Mouse (Mus musculus): ENCODE data around the gene 9530068E07Rik. TPM values are rescaled to one million over a fixed set of nuclear protein-coding genes. Genes with fewer than 3 reads are reported as not detected.

Gene 9530068E07Rik
- polyA plus RNA-seq, 1 experiment from 2014 or later = 138 TPM

DNA sequence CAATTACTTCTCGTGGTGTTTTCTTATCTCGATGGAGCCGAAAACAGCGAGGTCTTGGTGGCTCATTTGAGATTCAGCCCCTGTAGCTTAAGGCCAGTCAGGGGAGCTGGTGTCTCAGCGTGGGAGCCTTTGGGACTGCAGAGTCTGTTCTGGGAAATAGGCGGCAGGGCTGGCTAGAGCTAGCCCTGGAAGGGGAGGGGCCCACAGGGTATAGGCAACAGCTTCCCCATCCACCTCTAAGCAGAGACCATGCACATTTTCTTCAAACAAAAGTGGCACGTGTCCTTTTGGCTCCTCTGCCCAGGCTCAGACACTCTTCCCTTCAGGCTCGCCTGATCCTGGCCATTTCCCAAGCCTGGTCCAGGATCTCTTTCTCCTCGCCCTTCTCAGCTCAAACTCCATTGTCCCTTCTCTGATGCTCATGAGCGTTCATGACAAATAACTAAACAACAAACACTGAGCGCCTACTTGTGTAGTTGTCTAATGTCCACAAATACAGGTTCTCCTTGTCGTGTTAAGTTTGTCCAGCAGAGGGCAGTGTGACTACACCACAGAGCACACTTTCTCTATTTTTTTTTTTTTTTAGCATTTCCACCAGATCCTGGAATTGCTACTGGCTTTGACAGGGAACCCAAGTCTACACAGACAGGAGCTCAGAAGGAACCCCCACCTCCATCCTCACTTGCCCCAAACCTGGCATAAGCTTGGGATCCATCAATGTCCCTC is 25.0 kb downstream of the 9530068E07Rik start:
- Histone ChIP-seq H3K36me3 (ENCODE audit: control insufficient read depth, insufficient read depth, low read length) (no peaks in the 10 kb centered on the region), H3K27ac (replicated peaks; ENCODE audit: low read depth, low read length) (no peak overlapping the region), H3K4me1 (ENCODE audit: control insufficient read depth, insufficient read depth, low read length) (no peaks in the 10 kb centered on the region), H3K4me2 (ENCODE audit: low read length) (no peak overlapping the region), H3K9me3 (ENCODE audit: control insufficient read depth, low read length) (no peaks in the 10 kb centered on the region), H3K27me3 (ENCODE audit: control insufficient read depth, insufficient read depth, low read length) (no peaks in the 10 kb centered on the region), H3K9ac (replicated peaks; ENCODE audit: low read length) (no peak overlapping the region), H3K4me3 (replicated peaks; ENCODE audit: low read depth, low read length) (no peak overlapping the region)
- DNase-seq = peak; percentile 89
- no peak for ATAC-seq (ENCODE audit: low FRiP score, low TSS enrichment)
- WGBS = 39% methylated on average over 12 of the region's 12 CpGs

DNA sequence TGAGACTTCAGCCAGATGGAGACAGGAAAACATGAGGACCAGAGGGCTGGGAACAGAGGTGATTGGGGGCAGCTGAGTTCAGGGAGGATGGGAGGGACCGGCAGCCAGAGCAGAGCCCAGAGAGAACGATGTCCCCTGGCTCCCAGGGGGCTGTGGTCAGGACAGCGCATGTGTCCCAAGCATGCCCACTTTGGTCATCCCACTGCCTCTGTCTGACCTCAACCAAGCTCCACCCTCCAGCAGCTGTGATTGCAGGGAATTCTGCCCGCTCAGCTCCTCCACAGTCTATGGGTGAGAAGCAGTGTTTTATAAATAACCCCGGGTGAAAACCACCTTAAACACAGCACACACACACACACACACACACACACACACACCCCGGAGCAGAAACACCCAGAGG is 33.2 kb downstream of the 9530068E07Rik start:
- no peak for ATAC-seq (ENCODE audit: low FRiP score, low TSS enrichment)
- no peak for DNase-seq
- Histone ChIP-seq H3K27me3 (ENCODE audit: control insufficient read depth, insufficient read depth, low read length) (no peaks in the 10 kb centered on the region), H3K9me3 (ENCODE audit: control insufficient read depth, low read length) (no peaks in the 10 kb centered on the region), H3K9ac (replicated peaks; ENCODE audit: low read length) (no peak overlapping the region), H3K4me2 (ENCODE audit: low read length) (no peak overlapping the region), H3K4me3 (replicated peaks; ENCODE audit: low read depth, low read length) (no peak overlapping the region), H3K36me3 (ENCODE audit: control insufficient read depth, insufficient read depth, low read length) (no peaks in the 10 kb centered on the region), H3K27ac (replicated peaks; ENCODE audit: low read depth, low read length) (no peak overlapping the region), H3K4me1 (ENCODE audit: control insufficient read depth, insufficient read depth, low read length) (no peaks in the 10 kb centered on the region)
- 84% methylated on average over 6 of the region's 6 CpGs for WGBS

DNA sequence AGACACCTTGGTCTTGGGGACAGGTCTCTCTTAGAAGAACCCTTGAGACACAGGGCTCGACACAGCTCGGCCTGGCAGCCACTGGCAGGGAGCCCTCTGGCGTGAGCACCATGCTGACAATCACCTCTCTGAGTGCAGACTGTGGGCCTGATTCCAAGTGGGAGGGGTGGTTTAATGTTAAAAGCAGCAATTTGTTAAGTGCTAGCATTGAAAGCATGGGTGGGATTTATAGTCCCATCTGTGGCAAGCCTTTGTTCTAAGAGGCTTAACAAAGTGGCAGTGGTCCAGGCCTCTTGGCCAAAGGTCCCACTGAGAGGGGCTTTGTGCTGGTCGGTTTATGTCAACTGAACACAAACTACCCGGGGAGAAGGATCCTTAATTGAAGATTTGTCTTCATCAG is 35.4 kb downstream of the 9530068E07Rik start:
- no peaks in the 10 kb centered on the region for H3K4me1 ChIP-seq (ENCODE audit: control insufficient read depth, insufficient read depth, low read length)
- no peaks in the 10 kb centered on the region for H3K27me3 ChIP-seq (ENCODE audit: control insufficient read depth, insufficient read depth, low read length)
- no peaks in the 10 kb centered on the region for H3K9me3 ChIP-seq (ENCODE audit: control insufficient read depth, low read length)
- DNase-seq (peak; percentile 70), ATAC-seq (ENCODE audit: low FRiP score, low TSS enrichment) (0 out of 2 replicates have a peak, but pooled peaks have one; percentile 34)
- no peak overlapping the region for H3K9ac ChIP-seq (replicated peaks; ENCODE audit: low read length)
- no peak overlapping the region for H3K4me3 ChIP-seq (replicated peaks; ENCODE audit: low read depth, low read length)
- WGBS = 53% methylated on average over 5 of the region's 5 CpGs
- no peak overlapping the region for H3K4me2 ChIP-seq (ENCODE audit: low read length)
- H3K36me3 ChIP-seq (ENCODE audit: control insufficient read depth, insufficient read depth, low read length) = no peaks in the 10 kb centered on the region
- no peak overlapping the region for H3K27ac ChIP-seq (replicated peaks; ENCODE audit: low read depth, low read length)

DNA sequence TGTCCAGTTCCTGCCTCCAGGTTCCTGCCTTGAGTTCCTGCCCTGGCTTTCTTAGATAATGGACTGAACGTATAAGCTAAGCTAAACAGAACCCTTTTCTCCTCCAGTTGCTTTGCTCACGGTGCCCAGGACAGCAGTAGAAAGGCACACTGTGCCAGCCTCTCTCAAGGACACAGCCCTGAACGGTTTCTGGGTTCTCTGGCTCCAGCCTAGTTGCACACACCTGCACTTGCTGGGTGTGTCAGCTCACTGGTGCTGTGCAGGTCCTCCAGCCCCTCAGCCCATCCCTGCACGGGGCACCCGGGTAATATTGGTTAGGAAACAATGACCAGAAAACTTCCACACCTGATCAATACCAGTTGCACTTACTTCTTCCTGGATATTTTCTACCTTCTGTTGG is 35.9 kb downstream of the 9530068E07Rik start:
- WGBS = 90% methylated on average over 5 of the region's 5 CpGs

DNA sequence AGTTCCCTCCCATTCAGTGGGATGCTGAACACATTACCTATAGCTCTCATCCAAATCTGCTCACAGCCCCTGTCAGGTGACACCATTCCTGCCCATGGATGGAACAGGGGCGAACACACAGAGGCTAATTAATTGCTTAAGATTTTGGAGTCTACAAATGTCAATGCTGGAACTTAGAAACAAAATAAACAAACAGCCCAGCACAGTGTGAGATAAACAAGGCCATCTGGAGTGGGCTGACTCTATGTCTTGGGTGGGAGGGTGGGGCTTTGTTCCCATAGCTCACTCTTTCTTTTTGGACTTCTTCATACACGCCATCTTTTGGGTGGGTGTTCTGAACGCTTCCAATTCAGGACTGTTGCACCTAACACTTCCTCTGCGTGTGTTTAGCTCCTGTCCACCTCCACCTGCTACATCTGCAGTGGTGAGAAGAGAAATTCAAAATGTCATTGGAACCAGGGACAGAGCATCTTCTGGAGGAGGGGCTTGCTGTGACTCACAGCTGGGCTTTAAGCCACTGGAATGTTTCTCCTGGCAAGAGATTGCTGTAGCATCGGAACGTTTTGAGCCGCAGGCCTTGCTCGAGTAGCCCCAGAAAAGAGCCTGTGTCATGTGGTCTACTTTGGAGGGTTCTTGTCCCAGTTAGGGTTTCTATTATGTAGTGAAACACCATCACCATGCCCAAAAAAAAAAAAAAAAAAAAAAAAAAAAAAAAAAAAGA is 37.0 kb downstream of the 9530068E07Rik start:
- ATAC-seq (ENCODE audit: low FRiP score, low TSS enrichment) (no peak), DNase-seq (no peak)
- H3K27me3 ChIP-seq (ENCODE audit: control insufficient read depth, insufficient read depth, low read length) = no peaks in the 10 kb centered on the region
- 86% methylated on average over 8 of the region's 8 CpGs for WGBS
- H3K36me3 ChIP-seq (ENCODE audit: control insufficient read depth, insufficient read depth, low read length) = no peaks in the 10 kb centered on the region
- no peaks in the 10 kb centered on the region for H3K9me3 ChIP-seq (ENCODE audit: control insufficient read depth, low read length)
- no peak overlapping the region for H3K4me2 ChIP-seq (ENCODE audit: low read length)
- H3K27ac ChIP-seq (replicated peaks; ENCODE audit: low read depth, low read length) = no peak overlapping the region
- no peak overlapping the region for H3K4me3 ChIP-seq (replicated peaks; ENCODE audit: low read depth, low read length)
- H3K4me1 ChIP-seq (ENCODE audit: control insufficient read depth, insufficient read depth, low read length) = no peaks in the 10 kb centered on the region
- no peak overlapping the region for H3K9ac ChIP-seq (replicated peaks; ENCODE audit: low read length)

More for the DNA sequence above, 35.9 kb downstream of the 9530068E07Rik start:
- ATAC-seq (ENCODE audit: low FRiP score, low TSS enrichment) (no peak), DNase-seq (no peak)
- Histone ChIP-seq H3K27ac (replicated peaks; ENCODE audit: low read depth, low read length) (no peak overlapping the region), H3K27me3 (ENCODE audit: control insufficient read depth, insufficient read depth, low read length) (no peaks in the 10 kb centered on the region), H3K4me3 (replicated peaks; ENCODE audit: low read depth, low read length) (no peak overlapping the region), H3K36me3 (ENCODE audit: control insufficient read depth, insufficient read depth, low read length) (no peaks in the 10 kb centered on the region), H3K4me1 (ENCODE audit: control insufficient read depth, insufficient read depth, low read length) (no peaks in the 10 kb centered on the region), H3K9me3 (ENCODE audit: control insufficient read depth, low read length) (no peaks in the 10 kb centered on the region), H3K4me2 (ENCODE audit: low read length) (no peak overlapping the region), H3K9ac (replicated peaks; ENCODE audit: low read length) (no peak overlapping the region)

DNA sequence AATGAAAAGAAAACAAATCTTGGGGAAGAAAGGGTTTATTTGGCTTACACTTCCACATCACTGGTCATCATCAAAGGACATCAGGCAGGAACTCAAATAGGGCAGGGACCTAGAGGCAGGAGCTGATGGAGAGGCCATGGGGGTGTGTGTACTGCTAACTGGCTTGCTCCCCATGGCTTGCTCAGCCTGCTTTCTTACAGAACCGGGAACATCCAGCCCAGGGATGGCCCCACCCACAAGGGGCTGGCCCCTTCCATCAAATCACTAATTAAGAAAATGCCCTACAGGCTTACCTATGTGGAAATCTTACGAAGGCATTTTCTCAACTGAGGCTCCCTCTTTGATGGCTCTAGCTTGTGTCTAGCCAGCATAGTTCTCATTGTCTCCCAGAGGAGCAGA is 37.6 kb downstream of the 9530068E07Rik start:
- no peaks in the 10 kb centered on the region for H3K27me3 ChIP-seq (ENCODE audit: control insufficient read depth, insufficient read depth, low read length)
- ATAC-seq (ENCODE audit: low FRiP score, low TSS enrichment) = no peak
- H3K9me3 ChIP-seq (ENCODE audit: control insufficient read depth, low read length) = no peaks in the 10 kb centered on the region
- H3K9ac ChIP-seq (replicated peaks; ENCODE audit: low read length) = no peak overlapping the region
- no peak for DNase-seq
- no peaks in the 10 kb centered on the region for H3K4me1 ChIP-seq (ENCODE audit: control insufficient read depth, insufficient read depth, low read length)
- no peak overlapping the region for H3K4me3 ChIP-seq (replicated peaks; ENCODE audit: low read depth, low read length)
- no peak overlapping the region for H3K4me2 ChIP-seq (ENCODE audit: low read length)
- H3K36me3 ChIP-seq (ENCODE audit: control insufficient read depth, insufficient read depth, low read length) = no peaks in the 10 kb centered on the region
- H3K27ac ChIP-seq (replicated peaks; ENCODE audit: low read depth, low read length) = no peak overlapping the region
- 54% methylated on average over 2 of the region's 2 CpGs for WGBS

DNA sequence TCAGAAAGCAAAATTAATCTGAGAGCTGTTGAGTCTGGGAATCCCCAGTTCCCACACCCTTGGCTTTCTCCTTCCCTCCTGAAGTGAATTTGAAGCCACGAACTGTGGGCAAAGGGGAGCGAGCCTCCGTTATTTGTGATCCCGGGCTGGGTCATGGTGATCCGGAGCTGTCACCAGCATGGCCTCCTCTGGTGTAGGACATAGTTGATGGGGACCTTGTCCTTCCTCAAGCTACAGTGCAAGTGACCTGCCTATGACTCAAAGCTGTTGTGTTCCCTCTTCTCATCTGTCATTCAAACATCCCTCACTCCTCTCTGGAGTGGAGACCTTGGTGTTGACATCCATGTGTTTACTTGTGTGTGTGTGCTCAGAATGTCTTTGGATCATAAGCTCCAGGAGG is 39.2 kb downstream of the 9530068E07Rik start:
- Histone ChIP-seq H3K4me1 (ENCODE audit: control insufficient read depth, insufficient read depth, low read length) (no peaks in the 10 kb centered on the region), H3K4me2 (ENCODE audit: low read length) (no peak overlapping the region), H3K9me3 (ENCODE audit: control insufficient read depth, low read length) (no peaks in the 10 kb centered on the region), H3K36me3 (ENCODE audit: control insufficient read depth, insufficient read depth, low read length) (no peaks in the 10 kb centered on the region), H3K27ac (replicated peaks; ENCODE audit: low read depth, low read length) (no peak overlapping the region), H3K4me3 (replicated peaks; ENCODE audit: low read depth, low read length) (no peak overlapping the region), H3K27me3 (ENCODE audit: control insufficient read depth, insufficient read depth, low read length) (no peaks in the 10 kb centered on the region), H3K9ac (replicated peaks; ENCODE audit: low read length) (no peak overlapping the region)
- DNase-seq (no peak), ATAC-seq (ENCODE audit: low FRiP score, low TSS enrichment) (no peak)
- WGBS = 94% methylated on average over 5 of the region's 5 CpGs

DNA sequence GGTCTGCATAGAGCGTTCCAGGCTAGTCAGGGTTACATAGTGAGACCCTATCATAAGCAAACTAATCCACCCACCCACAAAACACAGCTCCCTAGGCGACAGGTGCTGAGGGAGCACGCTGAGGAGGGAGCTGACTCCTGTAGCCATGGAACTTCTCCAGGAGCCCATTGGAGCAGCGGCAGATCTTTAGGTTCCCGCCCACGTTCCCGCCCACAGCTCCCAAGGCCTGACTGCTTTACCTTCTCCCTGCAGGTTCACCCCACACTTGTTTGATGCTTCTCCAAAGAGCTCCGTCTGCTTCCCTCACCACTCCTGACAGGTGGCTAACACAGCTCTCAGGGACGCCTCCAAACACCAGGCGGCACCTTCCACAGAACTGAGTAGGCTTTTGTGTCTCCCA is 40.9 kb downstream of the 9530068E07Rik start:
- 28% methylated on average over 10 of the region's 10 CpGs for WGBS
- H3K4me3 ChIP-seq (replicated peaks; ENCODE audit: low read depth, low read length) = no peak overlapping the region
- no peaks in the 10 kb centered on the region for H3K9me3 ChIP-seq (ENCODE audit: control insufficient read depth, low read length)
- DNase-seq (no peak), ATAC-seq (ENCODE audit: low FRiP score, low TSS enrichment) (no peak)
- H3K36me3 ChIP-seq (ENCODE audit: control insufficient read depth, insufficient read depth, low read length) = no peaks in the 10 kb centered on the region
- H3K27ac ChIP-seq (replicated peaks; ENCODE audit: low read depth, low read length) = no peak overlapping the region
- H3K9ac ChIP-seq (replicated peaks; ENCODE audit: low read length) = no peak overlapping the region
- H3K4me2 ChIP-seq (ENCODE audit: low read length) = no peak overlapping the region
- no peaks in the 10 kb centered on the region for H3K4me1 ChIP-seq (ENCODE audit: control insufficient read depth, insufficient read depth, low read length)
- H3K27me3 ChIP-seq (ENCODE audit: control insufficient read depth, insufficient read depth, low read length) = no peaks in the 10 kb centered on the region

DNA sequence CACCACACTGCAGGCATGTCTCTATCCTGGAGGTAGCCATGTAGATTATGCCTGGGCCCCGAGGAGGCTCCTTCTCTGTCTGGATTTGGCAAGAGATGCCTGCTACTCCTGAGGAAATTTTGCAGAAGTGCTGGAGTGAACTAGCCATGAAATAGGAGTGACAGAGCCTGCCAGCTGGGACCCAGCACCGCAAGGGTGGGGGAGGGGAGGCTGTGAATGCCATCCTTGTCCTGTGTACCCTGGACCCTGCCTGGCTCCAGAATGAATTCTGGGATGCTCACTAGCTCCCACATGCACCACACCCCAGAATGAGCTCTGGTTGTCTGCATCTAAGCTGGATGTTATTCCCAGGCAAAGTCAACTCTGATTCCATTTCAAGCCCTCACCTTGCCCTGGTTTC is 44.9 kb downstream of the 9530068E07Rik start:
- no peaks in the 10 kb centered on the region for H3K4me1 ChIP-seq (ENCODE audit: control insufficient read depth, insufficient read depth, low read length)
- WGBS = 60% methylated on average over 2 of the region's 2 CpGs
- DNase-seq (peak; percentile 24), ATAC-seq (ENCODE audit: low FRiP score, low TSS enrichment) (no peak)
- no peaks in the 10 kb centered on the region for H3K36me3 ChIP-seq (ENCODE audit: control insufficient read depth, insufficient read depth, low read length)
- H3K9me3 ChIP-seq (ENCODE audit: control insufficient read depth, low read length) = no peaks in the 10 kb centered on the region
- H3K27me3 ChIP-seq (ENCODE audit: control insufficient read depth, insufficient read depth, low read length) = no peaks in the 10 kb centered on the region
- no peak overlapping the region for H3K4me2 ChIP-seq (ENCODE audit: low read length)
- no peak overlapping the region for H3K9ac ChIP-seq (replicated peaks; ENCODE audit: low read length)
- no peak overlapping the region for H3K27ac ChIP-seq (replicated peaks; ENCODE audit: low read depth, low read length)
- H3K4me3 ChIP-seq (replicated peaks; ENCODE audit: low read depth, low read length) = no peak overlapping the region
